24 mouse cellular contexts compared by ENCODE assay signal in the genomic region with DNA sequence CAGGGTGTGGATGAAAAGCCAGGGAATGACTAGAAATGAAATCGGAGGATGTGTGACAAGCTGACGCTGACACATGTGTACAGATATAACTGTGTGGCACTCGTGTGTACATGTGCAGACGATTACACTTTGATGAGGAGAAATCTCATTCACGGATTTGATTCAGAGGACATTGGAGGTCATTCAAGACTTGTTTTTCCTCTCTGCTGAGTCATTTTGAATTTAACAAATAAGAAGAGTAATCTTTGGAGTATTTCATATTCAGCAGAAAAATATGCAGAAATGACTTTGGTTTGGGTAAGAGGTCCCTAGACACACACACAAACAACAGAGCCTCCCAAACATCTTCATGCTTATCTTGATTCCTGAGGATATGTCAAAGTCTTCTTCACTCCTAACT.
A peak's percentile ranks its signal among the peaks of the same experiment; 100 is the strongest.
DNase-seq lines count a peak whose midpoint lies in the region; ATAC-seq and TF ChIP-seq lines count a peak whose summit lies in the region.
"Had no signal": no experiment of that assay in that cellular context is flagged by ENCODE, and none has a peak within 500 bp of the region (broad histone marks: within the 10 kb centered on the region; RNA-seq: fewer than 3 reads in every experiment).

No protein-coding gene starts in this region.

- no peak for TF ChIP-seq CTCF in embryonic fibroblast, embryonic 13.5 days (IDR thresholded peaks at IDR 0.05; ENCODE audit: borderline replicate concordance, insufficient read depth, low read length)

- H3K27me3 ChIP-seq in kidney, embryonic 14.5 days (ENCODE audit: control insufficient read depth, insufficient read depth, low read length), result no peaks in the 10 kb centered on the region
- H3K27me3 ChIP-seq in hindbrain, embryonic 14.5 days (ENCODE audit: control insufficient read depth, insufficient read depth, low read length), result no peaks in the 10 kb centered on the region
- H3K27me3 ChIP-seq: CH12.LX; embryonic facial prominence, embryonic 12.5 days; forebrain, embryonic 12.5 days had no signal

- no peak overlapping the region for H3K4me2 ChIP-seq in kidney, embryonic 14.5 days (replicated peaks; ENCODE audit: low read depth, low read length)
- no peak overlapping the region for H3K4me2 ChIP-seq in hindbrain, embryonic 14.5 days (replicated peaks)
- H3K4me2 ChIP-seq: embryonic facial prominence, embryonic 12.5 days; forebrain, embryonic 12.5 days had no signal

- peak overlapping the region; percentile 37; the same call in 1 of the 2 replicates for H3K27ac ChIP-seq in embryonic fibroblast, embryonic 13.5 days (ENCODE audit: insufficient read depth, low read length)
- no peak overlapping the region for H3K27ac ChIP-seq in kidney, embryonic 14.5 days (ENCODE audit: low read depth, low read length)
- no peak overlapping the region for H3K27ac ChIP-seq in hindbrain, embryonic 14.5 days
- H3K27ac ChIP-seq: embryonic facial prominence, embryonic 10.5 days; embryonic facial prominence, embryonic 12.5 days; forebrain, embryonic 10.5 days; forebrain, embryonic 12.5 days had no signal

- H3K9me3 ChIP-seq in kidney, embryonic 14.5 days (ENCODE audit: control insufficient read depth, low read length), result no peaks in the 10 kb centered on the region
- H3K9me3 ChIP-seq in hindbrain, embryonic 14.5 days (ENCODE audit: control insufficient read depth, low read length), result no peaks in the 10 kb centered on the region
- H3K9me3 ChIP-seq: embryonic facial prominence, embryonic 10.5 days; embryonic facial prominence, embryonic 12.5 days; forebrain, embryonic 10.5 days; forebrain, embryonic 12.5 days; G1E had no signal

- no peak for ATAC-seq in kidney, embryonic 14.5 days (ENCODE audit: low FRiP score, low TSS enrichment)
- ATAC-seq in hindbrain, embryonic 14.5 days (ENCODE audit: low FRiP score), result no peak
- ATAC-seq in inflammation-experienced regulatory T-cells, adult 6 months, result no peak
- ATAC-seq: CD4-positive, CD25-positive, alpha-beta regulatory T cell, adult 4 months; forebrain, embryonic 14.5 days; forebrain, embryonic 16.5 days had no signal

- WGBS in kidney, embryonic 14.5 days, result 87% methylated on average over 5 of the region's 5 CpGs
- WGBS in hindbrain, embryonic 14.5 days, result 96% methylated on average over 5 of the region's 5 CpGs

- TF ChIP-seq POLR2A in embryonic fibroblast, embryonic 13.5 days (IDR thresholded peaks at IDR 0.05; ENCODE audit: low read depth, low read length), result no peak

- peak; percentile 72 for DNase-seq in 3T3-L1 (ENCODE audit: low read depth, low spot score)
- DNase-seq in NIH3T3 (ENCODE audit: low read depth), result peak; percentile 68
- no peak for DNase-seq in hindbrain, embryonic 14.5 days (ENCODE audit: low spot score)
- DNase-seq: adrenal gland, postnatal 10 days; adrenal gland, postnatal 25 days; B cell, adult 2 months; cerebellum, adult 11-12 months; cerebellum, adult 2 months; cerebellum, adult 9-10 months; cerebellum, postnatal 10 days; cerebellum, postnatal 25 days had no signal

- H3K36me3 ChIP-seq in kidney, embryonic 14.5 days (ENCODE audit: control insufficient read depth, insufficient read depth, low read length), result no peaks in the 10 kb centered on the region
- H3K36me3 ChIP-seq in hindbrain, embryonic 14.5 days (replicated peaks; ENCODE audit: control insufficient read depth, insufficient read depth), result no peaks in the 10 kb centered on the region
- H3K36me3 ChIP-seq: embryonic facial prominence, embryonic 10.5 days; embryonic facial prominence, embryonic 12.5 days; forebrain, embryonic 10.5 days; forebrain, embryonic 12.5 days; G1E had no signal

- peaks cover 18% of the 10 kb centered on the region for H3K4me1 ChIP-seq in embryonic fibroblast, embryonic 13.5 days (ENCODE audit: control insufficient read depth, insufficient read depth, low read length)
- H3K4me1 ChIP-seq in kidney, embryonic 14.5 days (ENCODE audit: control insufficient read depth, insufficient read depth, low read length), result no peaks in the 10 kb centered on the region
- H3K4me1 ChIP-seq in hindbrain, embryonic 14.5 days (replicated peaks; ENCODE audit: control insufficient read depth, insufficient read depth, low read length), result no peaks in the 10 kb centered on the region
- H3K4me1 ChIP-seq: embryonic facial prominence, embryonic 10.5 days; embryonic facial prominence, embryonic 12.5 days; forebrain, embryonic 10.5 days; forebrain, embryonic 12.5 days had no signal

- no peak overlapping the region for H3K4me3 ChIP-seq in embryonic fibroblast, embryonic 13.5 days (ENCODE audit: insufficient read depth, low read length)
- no peak overlapping the region for H3K4me3 ChIP-seq in kidney, embryonic 14.5 days (ENCODE audit: low read length)
- H3K4me3 ChIP-seq in hindbrain, embryonic 14.5 days (replicated peaks; ENCODE audit: low read length), result no peak overlapping the region
- H3K4me3 ChIP-seq: embryonic facial prominence, embryonic 10.5 days; embryonic facial prominence, embryonic 12.5 days; erythroblast, embryonic 14.5 days; forebrain, embryonic 10.5 days; forebrain, embryonic 12.5 days had no signal

- H3K9ac ChIP-seq in kidney, embryonic 14.5 days (ENCODE audit: low read depth, low read length), result no peak overlapping the region
- no peak overlapping the region for H3K9ac ChIP-seq in hindbrain, embryonic 14.5 days
- H3K9ac ChIP-seq: embryonic facial prominence, embryonic 12.5 days; forebrain, embryonic 12.5 days had no signal
